Mouse (Mus musculus) right cerebral cortex, postnatal 4 days (tissue): ENCODE measurements at regions not wholly inside any gene's neighbourhood (a gene's known extent, or its start where the extent isn't known, plus 50 kb on each side); places are given as distances from the start of the nearest gene placed in this dataset.

Experiments used
- DNase-seq: peaks from one replicate; pipeline ENCODE4 v3.0.0-alpha.2; 2022

DNA sequence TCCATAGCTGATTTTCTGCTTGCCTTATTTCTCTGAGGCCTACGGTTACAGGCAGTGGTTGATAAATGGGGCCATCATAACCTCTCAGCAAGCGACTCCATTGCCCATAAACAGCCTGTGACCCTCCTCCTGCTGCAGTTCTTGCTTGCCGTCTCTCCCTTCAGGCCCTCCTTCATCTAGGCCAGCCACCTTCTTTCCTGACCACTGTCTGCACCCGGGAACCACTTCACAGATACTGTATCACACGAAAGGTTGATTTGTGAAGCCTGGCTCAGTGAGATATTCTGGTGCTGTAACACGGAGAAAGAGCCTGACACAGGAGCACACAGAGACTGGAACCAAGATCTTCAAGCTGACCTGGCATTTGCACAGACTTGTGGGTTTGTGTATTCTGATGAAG lies 294.1 kb downstream of the Epha4 start:
- no peak for DNase-seq

- no peak for DNase-seq
These were observed 293.0 kb downstream of the Epha4 start for GRCm38 (mm10) chr1:77221900-77222299.

DNA sequence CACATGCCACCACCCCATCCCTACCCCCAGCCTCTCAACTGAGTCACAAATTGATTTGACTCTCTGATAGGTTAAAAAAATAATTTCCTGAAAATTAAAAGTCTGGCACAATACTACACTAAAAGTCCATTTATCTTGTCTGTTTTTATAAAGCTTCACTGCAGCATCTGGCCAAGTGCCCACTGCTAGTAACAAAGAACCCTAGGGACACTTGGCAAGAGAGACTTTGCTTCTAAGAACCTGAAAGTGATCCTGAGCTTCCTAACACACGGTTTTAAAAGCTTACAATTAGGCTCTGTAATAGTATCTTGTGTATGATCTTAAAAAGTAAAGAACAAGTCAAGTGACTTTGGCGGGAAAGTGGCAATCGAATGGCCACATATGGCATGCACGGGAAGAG lies 288.3 kb downstream of the Epha4 start:
- DNase-seq: no peak

DNA sequence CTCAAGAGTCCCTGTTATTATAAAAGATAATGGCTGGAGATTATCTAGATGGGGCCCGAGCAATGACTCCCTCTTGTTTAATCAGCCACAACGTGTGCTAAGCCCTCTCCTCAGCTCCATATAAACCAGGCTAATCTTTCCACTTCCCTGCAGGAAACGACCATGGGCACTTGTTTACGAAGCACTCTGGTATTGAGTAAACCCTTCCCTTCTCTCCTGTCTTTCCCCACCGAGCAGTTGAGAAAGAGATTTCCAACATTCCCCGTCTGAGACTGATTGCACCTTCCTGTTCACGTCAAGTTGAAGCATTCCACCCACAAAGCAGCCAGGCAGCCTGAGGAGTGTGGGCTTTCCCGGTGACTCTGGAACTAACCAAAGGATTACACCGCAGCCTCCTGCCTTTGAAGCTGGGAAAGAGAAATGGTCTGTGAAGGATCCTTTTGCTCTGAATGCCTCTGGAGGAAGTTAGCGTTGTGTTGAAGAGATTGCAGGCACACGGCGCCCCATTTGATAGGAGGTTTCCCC lies 287.8 kb downstream of the Epha4 start:
- DNase-seq: no peak

DNA sequence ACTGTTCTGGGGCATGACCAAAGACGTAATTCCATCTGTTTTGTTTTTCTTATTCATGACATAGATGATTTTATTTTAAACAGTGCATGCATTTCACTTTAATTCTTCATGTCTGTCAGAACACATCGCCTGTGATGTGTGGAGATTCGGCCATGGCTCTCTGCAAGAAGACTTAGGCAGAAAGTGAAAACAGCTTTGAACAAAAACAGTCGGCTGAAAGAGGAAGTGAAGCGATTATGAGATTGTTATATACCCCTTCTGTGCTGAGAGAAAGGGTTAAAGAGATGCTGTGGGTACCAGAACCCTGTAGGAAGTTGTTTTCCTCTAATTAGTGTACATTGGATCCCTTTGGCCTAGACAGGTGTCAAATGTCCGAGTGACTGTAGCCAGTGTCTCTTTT lies 287.1 kb downstream of the Epha4 start:
- no peak for DNase-seq

- no peak for DNase-seq
These were observed 285.3 kb downstream of the Epha4 start for GRCm38 (mm10) chr1:77229561-77229960.

- DNase-seq: no peak
These were observed 281.9 kb downstream of the Epha4 start for GRCm38 (mm10) chr1:77233010-77233409.

GRCm38 (mm10) chr1:77244642-77245041 lies 270.2 kb downstream of the Epha4 start:
- DNase-seq: no peak

- no peak for DNase-seq
These were observed 268.8 kb downstream of the Epha4 start for GRCm38 (mm10) chr1:77246047-77246446.

DNA sequence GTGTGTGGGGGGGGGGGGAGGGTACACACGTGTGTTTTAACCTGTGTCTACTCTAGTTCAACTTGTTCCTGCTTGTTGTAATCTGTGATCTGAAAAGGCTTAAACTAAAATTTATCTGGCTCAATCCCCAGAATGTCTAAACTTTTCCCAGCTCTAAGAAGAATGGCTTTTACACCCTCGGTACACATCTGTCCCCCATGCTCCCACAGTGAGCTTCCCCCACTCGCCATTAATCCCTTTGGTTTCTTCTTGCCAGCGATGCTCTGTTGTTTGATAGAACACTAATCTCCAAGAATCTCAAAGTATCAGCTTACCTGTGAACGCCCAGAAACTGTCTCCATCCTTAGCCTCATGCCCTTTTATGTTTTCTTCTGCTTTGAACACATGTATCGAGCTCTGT lies 260.6 kb downstream of the Epha4 start:
- DNase-seq: no peak

GRCm38 (mm10) chr1:77256115-77256842 lies 258.6 kb downstream of the Epha4 start:
- DNase-seq: no peak

DNA sequence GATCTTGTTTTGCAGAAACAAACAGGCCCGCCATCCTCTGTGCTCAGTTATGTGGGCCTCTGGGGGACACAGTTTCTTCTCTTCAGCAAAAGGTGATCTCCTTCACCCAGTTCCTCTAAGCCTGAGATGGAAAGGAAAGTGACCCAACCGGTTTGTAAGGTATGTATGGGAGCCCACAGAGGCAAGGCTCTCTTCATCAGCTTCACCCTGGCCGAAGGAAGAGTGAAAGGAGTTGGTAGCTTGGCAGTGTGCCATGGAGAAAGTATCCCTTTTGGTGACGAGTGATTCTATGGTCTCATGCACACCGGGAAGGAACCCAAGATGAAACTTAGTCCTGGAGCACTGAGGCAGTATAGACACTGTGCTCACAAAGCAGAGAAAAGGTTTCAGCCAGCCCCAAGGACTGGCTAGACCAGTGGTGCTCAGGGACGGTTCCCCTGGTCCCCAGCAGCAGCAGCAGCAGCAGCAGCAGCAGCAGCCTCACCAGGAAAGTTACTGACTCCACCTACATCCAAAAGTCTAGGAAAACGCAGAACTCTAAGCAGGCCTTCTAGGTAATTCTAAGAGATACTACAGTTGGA lies 256.1 kb downstream of the Epha4 start:
- DNase-seq: no peak

- no peak for DNase-seq
These were observed 255.1 kb downstream of the Epha4 start for GRCm38 (mm10) chr1:77259789-77260188.

- no peak for DNase-seq
These were observed 253.2 kb downstream of the Epha4 start for GRCm38 (mm10) chr1:77261678-77262077.

DNA sequence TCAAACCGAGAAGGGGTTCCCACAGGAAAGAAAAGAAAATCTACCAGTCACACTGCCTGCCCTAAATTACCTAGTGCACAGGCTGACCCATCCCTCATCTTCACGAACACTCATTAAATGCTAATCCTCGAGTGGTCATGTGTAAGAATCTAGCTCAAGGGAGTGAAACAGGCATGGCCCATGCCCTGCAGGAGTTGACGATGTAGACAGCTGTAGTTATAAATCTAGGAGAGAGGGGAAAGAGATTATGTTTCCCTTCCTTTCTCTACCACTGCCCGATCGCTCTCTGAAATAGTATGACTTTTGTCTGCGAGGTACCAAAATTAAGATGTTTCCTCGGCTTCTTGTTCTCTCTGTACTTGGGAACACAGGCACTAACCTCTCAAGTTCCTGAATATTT lies 249.2 kb downstream of the Epha4 start:
- DNase-seq: no peak

DNA sequence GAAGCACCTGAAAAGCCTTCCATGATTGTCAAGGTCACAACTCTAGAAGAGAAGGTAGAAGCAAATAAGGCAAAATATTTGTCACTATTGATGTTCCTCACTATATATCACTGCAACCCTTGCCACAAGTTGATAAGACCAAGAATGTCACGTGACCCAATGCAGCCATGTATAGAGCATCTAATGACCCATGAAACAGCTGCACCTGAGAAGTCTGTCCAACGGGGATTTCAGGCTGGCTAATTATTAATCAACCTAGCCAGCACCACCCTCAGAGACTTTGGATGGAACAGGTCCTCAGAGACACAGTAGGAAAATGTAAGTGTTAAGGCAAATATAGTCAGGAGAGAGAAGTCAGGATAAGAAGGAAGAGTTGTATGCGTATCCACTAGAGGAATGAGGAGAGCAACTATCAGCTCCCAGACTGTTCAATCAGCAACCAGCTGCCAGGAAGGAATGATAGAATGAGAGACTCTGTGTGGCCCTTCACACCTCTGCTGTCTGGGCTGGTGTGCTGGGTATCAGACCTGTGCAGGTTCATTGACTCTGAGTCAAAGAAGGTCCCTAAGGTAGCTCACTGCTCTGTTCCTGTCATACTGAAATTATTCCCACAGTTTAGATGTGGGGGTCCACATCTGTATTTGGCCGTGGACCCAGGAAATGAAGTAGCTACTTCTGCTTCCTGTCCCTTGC lies 247.4 kb downstream of the Epha4 start:
- DNase-seq: no peak

DNA sequence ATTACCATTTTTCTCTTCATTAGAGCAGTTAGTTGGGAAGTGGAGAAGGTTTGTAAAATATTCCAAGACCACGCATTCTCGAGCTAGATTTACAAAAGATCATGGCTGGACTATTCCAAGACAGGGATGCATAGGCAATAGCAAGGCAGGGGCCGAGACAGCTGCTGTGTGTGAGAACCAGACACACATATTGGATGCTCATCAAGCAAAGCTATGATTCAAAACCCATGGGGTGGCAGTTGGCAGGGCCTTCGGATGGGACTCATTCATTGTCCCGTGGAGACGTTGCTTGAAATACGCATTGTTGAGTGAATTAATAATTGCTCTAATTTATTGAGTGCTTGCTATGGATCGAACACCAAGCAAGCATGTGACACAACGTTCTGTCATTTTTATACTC lies 239.6 kb downstream of the Epha4 start:
- DNase-seq: no peak

GRCm38 (mm10) chr1:77279566-77279965 lies 235.3 kb downstream of the Epha4 start:
- no peak for DNase-seq

GRCm38 (mm10) chr1:77280373-77281038 lies 234.4 kb downstream of the Epha4 start:
- no peak for DNase-seq

DNA sequence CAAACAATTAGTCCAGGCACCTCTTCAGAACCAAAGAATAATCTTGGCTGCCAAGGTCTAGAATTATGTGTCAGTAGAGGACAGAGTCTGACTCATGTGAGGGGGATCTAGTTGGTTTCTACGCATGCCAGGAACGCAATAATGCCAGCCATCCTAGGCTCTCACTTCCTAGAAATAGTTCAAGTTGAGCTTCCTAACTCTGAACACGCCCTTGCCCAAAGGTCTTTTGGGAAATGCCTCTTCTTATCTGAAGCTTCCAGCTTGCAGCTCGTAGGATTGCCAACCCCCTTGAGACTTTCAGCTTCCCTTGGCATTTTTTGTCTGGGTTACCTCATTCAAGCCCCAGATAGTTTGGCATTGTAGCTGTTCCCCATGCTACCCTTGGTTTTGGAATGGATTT lies 233.1 kb downstream of the Epha4 start:
- no peak for DNase-seq

GRCm38 (mm10) chr1:77298713-77299132 lies 216.2 kb downstream of the Epha4 start:
- no peak for DNase-seq

GRCm38 (mm10) chr1:77300806-77301205 lies 214.1 kb downstream of the Epha4 start:
- DNase-seq: no peak

GRCm38 (mm10) chr1:77304770-77305169 lies 210.1 kb downstream of the Epha4 start:
- no peak for DNase-seq
